Mouse (Mus musculus): Measurements from ENCODE around the gene Sec24c.
"Not testable (repeated sequence)": the region's sequence is repeated elsewhere in the genome, so short reads cannot be mapped to it uniquely, and the experiment has no call there.

Sec24c gene

DNA sequence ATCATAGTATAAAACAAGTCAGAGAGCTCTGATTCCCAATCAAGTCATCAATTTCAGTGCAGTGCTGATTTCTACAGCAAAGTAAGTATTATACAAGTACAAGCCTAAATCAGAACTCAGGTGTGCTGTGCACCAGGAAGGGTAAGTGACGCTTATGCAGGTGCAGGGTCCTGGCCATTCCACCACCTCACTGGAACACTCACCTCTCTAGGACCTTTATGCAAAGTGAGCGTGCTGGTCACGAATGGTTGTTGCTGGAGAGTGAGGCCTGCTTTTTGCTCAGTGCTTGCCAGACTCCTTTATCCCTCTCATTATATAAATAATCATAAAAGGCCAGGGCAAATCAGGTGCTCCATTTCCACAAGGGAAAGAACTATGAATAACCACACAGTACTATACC lies 26.3 kb downstream of the Sec24c start:
- DNase-seq, result no peak

DNA sequence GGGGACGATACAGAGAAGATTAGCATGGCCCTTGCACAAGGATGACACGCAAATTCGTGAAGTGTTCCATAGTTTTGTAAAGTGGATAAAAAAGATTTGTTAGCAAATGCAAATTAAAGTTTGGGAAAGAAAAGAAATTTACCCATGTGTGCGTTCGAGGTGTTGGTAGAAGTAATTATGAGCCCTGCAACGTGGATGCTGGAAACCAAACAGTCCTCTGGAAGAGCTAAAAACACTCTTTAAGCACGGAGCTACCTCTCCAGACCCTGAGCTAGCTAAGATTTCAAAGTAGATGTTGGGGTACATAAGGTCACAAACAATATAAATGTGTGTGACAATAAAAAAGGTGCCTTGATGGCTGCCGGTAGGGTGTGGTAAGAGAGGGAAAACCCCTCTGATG lies 27.4 kb downstream of the Sec24c start:
- DNase-seq, result no peak

DNA sequence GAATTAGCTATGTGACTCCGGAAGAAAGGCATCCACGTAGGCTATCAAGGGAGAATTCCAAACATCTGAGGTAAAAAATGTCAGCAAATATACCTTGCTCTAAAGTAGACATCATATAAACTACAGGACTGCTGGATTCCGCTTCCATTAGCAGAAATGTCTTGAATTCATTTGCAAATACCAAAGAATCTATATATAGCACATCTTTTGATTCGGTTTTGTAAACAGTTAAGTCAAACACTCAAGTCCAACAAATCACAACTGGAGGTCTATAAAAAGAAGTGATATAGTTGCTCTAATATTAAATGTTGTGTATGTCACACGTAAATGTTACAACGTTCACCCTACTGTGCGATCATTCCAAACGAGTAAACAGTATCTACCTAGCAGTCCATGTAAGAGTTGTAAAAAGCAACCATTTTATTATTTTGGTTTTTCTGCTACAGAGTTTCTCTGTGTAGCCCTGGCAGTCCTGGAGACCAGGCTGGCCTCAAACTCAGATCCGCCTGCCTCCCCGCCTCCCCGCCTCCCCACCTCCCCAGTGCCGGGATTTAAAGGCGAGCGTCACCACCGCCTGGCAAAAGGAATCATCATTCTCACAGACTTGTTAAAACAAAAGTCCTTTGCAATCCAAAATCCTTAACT lies 28.1 kb downstream of the Sec24c start:
- no peak for DNase-seq

DNA sequence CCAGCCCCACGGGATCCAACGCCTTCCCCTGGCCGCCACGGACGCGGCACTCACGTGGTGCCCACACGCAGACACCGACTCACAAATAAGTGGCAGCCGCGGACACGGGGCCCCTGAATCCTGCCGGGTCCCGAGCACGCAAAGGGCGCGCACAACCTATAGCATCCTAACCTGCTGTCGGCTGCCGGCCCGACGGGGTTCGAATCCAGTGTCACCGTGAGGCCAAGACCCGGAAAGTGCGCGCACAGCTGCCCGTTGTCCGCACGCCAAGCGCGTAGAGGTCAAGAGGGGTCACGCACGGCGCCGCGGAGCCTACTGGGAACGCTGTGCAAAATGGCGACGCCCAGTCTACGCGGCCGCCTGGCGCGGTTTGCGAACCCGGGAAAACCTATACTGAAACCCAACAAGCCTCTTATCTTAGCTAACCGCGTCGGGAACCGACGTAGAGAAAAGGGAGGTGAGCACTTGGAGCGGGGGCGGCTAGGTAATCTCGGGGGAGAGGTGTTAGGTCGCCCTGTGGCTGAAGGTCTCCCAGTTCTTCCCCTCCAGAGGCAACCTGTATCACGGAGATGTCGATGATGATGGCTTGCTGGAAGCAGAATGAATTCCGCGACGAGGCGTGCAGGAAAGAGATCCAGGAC lies 28.8 kb downstream of the Sec24c start, which contains the start of gene Chchd1:
Chchd1 (plus strand) TSS at position 266 of the 641 bp plus-strand sequence.
- peak; percentile 93 for DNase-seq

DNA sequence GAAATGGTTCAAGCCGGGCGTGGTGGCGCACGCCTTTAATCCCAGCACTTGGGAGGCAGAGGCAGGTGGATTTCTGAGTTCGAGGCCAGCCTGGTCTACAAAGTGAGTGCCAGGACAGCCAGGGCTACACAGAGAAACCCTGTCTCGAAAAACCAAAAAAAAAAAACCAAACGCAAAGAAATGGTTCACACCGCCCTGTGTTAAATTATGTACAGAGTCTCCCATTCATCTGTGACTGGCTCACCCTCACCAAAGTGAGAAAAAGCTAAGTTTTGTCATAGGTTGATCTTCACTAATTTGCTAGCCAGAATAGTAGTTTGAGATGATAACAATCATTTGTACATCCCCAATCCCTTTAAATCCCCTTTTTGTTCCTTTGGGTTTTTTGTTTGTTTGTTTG lies 29.4 kb downstream of the Sec24c start:
- not testable (repeated sequence) for DNase-seq

DNA sequence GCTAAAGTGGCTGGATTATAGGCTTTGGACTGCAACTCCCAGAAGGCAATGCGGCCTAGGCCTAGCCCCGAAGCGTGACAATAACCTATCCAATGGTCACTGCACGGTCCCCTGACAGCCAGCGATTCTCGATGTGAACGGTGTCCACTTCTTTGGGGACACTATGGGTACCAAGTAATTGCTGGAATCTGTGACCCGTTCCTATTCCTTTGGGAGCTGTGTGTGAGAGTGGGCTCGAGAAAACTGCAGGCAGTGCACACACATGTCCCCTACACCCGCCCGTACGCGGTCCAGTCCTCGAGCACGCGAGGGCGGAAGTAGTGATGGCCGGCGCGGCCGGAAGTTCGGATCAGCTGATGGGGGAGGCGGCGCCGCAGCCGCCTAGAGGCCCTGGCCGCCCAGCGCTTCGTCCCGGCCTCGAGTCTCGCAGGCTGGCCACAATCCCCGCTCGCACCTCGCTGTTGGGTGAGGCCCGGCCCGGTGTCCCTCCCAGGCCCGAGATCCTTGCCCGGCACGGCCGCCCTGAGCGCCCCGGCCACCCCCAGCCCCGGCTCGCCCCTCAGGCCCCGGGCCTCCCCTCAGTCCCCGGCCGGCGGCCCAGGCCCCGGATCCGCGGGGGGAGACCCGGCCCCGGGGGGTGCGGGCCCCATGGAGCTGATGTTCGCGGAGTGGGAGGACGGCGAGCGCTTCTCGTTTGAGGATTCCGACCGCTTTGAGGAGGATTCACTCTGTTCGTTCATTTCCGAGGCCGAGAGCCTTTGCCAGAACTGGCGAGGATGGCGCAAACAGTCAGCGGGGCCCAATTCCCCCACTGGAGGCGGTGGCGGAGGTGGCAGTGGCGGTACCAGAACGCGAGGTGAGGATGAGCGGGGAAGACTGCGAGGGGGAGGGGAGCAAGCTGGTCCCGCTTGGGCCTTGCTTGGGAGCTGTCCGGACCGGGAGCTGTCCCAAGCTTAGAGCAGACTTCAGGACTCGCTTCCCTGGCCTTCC lies 33.4 kb downstream of the Sec24c start, which contains the start of gene Zswim8:
Zswim8 (plus strand) TSS at position 352 of the 990 bp plus-strand sequence.
- peak; percentile 87 for DNase-seq

DNA sequence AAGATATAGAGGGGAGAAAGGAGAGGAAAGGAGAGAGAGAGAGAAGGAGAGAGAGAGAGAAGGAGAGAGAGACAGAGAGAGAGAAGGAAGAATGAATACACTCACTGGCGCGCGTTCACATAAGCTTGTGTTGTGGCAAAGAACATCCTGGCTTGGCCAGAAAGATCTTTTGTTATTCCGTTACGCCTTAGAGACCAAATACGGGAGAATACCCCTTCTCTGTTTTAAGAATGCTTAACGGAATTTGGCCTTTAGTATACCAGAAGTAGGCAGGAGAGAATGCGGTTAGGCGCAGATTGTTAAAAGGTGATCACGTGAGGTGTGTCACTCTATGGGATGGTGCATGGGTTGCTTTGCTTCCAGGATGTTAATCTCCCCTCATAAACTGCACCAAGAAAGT lies 34.1 kb downstream of the Sec24c start:
- DNase-seq, result no peak

DNA sequence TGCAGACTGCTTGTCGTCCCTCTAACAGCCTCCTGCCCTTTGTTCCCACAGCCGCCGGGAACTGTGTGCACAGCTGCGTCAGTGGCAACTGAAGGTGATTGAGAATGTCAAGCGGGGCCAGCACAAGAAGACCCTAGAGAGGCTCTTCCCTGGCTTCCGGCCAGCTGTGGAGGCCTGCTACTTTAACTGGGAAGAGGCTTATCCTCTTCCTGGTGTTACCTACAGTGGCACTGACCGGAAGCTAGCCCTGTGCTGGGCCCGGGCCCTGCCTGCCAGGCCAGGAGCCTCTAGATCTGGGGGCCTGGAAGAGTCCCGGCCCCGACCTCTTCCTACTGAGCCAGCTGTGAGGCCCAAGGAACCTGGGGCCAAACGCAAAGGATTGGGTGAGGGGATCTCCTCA lies 39.7 kb downstream of the Sec24c start:
- no peak for DNase-seq

DNA sequence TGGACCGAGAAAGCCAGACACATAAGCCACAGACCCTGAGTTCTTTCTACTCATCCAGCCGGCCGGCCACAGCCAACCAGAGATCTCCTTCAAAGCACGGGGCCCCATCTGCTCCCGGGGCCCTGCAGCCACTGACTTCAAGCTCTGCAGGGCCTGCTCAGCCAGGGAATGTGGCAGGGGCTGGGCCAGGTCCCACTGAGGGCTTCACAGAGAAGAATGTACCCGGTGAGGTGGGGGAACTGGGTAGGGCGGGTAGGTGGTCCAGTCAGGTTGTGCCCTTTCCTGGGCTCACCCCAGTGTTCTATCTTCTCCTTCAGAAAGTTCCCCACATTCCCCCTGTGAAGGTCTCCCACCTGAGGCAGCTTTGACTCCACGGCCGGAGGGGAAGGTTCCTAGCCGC lies 44.3 kb downstream of the Sec24c start:
- DNase-seq, result no peak

DNA sequence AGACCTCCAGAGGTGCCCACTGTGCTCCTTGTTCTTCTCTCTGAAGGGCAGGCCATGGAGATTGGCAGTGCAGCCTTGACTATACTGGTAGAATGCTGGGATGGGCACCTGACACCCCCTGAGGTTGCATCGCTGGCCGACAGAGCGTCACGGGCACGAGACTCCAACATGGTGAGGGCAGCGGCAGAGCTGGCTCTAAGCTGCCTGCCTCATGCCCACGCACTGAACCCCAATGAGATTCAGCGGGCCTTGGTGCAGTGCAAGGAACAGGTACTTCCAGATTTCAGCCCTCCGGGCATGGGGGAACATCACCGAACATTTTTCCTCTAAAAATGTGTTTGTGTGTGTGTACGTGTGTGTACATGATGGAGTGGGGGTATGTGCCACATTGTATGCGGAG lies 45.7 kb downstream of the Sec24c start:
- no peak for DNase-seq

DNA sequence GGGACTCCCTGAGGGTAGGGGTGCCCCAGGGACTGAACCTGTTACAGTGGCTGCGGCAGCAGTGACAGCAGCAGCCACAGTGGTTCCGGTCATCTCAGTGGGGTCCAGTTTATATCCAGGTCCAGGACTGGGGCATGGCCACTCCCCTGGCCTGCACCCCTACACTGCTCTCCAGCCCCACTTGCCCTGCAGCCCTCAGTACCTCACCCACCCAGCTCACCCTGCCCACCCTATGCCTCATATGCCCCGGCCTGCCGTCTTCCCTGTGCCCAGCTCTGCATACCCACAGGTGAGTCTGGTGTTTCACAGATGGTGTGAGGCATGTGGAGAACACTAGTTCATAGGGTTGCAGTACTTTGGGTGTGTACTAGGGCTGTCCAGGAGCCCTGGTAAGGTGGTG lies 47.3 kb downstream of the Sec24c start:
- no peak for DNase-seq

DNA sequence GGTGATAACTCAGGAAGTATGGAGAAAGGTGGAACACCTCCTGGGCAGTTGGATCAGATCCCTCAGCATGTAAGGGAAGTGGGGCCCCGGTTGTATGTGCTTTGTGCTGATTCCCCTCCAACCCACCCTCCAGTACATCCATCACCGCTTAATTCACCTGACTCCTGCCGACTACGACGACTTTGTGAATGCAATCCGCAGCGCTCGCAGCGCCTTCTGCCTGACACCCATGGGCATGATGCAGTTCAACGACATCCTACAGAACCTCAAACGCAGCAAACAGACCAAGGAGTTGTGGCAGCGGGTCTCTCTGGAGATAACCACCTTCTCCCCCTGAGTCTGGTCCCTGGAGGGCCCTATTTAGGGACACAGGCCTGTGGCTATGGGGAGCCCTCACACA lies 48.9 kb downstream of the Sec24c start:
- no peak for DNase-seq

DNA sequence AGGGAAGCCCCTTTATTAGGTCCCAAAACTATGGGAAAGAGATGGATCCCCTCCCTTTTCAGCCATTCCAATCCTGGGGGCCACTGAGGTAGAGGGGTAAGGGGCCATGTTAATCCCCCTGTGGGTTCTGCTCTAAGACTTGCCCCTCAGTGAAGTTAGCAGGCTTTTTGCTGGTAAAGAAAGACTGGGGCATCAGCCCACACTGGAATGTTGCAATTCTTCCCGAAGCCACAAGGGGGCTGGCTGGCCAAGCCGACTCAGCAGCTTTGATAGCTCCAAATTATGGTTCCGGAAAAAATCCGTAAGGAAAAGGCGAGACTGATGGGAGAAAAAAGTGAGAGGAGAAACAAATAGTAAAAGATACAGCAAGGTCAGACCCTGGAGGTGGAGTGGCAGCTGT lies 49.9 kb downstream of the Sec24c start:
- DNase-seq, result peak; percentile 71

DNA sequence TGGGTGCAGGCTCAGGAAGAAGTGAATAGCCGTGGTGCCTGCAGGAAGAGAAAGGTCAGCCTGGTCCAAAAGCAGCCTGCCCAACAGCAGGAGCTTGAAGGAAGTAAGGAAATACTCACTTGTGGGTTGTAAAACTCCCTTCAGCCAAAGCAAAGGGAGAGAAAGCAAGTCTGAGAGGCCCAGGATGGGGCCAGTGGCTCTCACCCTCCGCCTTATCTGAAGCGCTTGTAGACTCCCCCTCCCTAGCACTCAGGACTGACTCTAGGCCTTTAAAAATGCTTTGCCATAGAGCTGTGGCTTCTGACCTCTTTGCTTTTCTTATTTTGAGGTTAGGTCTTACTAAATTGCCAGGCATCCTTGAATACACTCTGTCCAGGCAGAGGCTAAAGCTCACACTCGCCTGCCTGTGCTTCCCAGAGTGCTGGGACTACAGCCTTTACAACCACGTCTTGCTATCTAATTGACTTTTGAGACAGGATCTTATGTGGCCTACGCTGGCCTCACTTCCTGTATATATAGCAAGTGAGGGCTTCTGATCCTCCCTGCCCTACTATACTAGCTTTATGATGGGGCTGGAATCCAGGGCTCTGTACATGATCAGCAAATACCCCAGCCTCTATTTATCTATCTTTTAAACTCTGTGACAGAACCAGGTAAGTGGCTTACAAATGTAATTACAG lies 51.7 kb downstream of the Sec24c start:
- DNase-seq, result no peak

DNA sequence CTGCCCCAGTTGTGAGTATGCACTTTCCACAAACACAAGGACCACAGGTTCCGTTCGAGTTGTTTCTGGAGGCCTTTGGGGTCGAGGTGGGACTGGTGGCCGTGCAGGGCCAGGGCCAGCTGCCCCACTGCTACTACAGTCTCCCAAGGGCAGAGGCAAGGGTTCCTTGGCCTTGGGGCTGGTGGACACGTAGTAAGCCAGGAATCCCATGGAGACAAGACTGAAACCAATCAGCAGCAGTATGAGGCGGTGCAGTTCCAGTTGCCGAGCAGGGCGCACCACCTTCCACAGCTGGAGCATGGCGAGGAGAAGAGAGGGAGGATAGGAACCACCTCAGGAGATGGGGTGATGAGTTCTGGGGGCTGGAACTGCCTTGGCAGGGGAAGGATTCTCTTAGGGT lies 55.8 kb downstream of the Sec24c start:
- DNase-seq, result no peak

DNA sequence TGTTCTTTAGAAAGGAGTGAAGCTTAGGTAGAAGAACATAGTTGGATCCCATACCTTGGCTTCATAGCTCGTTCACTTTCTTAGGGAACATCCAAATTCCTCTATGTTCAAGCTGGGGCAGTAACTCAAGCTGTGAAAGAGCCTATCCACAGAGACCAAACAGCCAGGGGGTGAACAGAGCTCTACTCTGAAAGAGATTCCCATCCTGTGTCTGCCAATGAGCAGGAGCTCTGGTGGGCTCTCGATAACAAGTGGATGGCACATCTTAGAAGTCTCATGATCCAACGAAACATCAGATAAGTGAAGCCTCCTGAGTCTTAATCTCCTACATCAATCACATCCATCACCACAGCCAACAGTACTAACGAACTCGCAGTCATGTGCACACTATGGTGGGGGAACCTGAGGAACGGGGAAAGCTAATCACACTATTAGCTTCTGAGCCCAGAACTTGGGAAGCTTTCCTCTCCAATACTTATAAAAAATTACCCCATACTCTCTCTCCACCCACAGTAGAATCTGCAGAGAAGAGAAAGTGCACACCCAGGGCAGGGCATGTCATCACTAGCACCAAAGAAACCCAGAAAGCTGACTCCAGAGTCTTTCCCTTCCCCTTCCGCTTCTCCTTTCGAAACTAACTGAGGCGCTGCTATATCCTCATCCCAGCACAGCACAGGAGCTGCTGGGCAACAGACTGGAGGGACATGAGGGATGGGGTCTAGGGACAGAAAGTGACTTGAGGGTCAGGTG lies 56.9 kb downstream of the Sec24c start:
- no peak for DNase-seq

DNA sequence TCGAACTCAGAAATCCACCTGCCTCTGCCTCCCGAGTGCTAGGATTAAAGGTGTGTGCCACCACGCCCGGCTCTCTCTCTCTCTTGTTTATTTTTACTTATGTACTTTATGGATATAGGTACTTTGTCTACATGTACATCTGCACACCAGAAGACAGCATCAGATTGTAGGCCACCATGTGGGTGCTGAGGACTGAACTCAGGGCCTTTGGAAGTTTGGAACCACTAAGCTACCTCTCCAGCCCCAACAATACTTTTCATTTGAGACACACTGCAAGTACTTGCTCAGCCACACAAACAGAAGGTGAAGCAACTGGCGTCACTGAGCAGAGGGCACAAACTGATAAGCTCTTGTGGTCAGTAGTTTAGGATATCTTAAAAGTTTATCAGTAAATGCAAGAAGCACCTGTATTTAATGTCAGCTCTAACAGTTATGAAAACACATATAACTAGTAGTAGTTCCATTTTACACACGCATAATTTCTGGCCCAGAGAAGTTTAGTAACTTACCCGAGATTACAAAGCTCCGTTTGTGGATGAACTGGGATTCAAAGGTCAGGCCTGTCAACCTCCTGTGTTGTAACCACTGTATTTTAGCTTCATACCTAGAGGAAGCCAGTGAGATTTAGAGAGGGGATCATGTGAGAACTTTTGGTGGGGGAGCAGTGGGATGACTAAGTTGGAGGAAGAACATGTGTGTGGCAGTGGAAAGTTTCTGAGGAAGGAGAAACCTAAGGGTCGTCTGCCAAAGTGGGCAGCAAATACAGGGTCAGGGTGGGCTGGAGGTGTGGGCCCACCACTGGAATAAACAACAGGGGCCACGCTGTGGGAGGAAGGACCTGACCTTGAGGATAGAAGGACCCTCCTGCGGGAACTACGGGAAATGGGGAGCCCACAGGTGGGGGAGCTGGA lies 59.2 kb downstream of the Sec24c start:
- DNase-seq, result no peak

DNA sequence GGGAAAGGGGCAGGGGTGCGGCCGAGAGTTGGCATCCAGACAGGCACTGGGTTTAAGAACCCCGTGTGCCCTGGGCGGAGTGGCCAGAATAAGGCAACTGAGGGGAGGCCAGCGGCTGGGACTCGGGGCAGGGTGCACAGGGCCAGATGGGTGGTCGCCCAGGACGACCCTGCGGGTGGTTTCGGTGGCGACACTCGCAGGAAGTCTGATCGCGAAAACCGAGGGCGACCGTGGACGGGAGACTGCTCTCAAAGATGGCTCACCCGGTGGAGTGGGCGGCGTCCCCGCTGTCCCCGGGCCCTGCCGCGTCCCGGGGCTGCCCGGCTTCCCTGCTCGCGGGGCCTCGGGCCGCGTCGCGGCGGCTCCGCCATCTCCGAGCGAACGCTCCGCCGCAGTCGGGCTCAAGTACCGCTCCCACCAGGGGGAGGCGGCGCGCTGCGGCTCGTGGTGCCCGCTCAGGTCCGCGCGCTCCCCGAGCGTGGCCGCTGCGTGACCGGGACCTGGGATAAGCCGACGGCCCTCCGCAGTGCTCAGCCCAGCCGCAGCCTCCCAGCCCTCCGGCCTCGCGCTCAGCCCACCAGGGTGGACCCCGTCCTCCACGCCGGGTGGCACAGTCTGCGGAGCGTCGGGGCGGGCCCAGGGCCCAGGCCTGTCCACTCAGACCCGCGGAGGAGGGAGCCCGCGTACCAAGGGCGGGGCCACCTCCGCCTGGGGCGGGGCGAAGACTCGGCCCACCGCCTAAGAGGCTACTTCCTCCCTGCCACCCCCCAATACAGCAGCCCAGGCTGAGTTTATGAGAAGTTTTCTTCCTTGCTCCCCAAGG lies 60.1 kb downstream of the Sec24c start, which contains the start of gene Ndst2:
Ndst2 (minus strand) TSS at position 611 of the 823 bp plus-strand sequence.
- peak; percentile 78 for DNase-seq

DNA sequence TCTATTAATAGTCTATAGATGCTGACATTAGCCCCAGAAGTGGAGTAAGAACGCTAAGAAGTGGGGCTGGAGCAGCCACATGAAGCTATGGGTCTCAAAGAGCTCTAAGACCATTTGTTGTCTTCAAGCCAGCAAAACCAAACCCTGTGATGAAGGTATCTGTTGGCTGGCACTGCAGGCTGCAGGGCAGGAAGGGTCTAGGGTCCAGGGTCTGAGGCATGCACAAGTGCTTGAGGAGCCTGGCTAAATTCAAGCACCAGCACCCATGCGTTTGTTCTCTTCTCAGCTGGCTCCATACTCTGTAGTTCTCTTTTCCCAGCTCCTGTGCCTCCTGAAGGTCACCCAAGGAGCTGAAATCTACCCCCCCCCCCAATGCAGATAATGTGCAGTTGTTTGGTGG lies 60.9 kb downstream of the Sec24c start:
- no peak for DNase-seq

DNA sequence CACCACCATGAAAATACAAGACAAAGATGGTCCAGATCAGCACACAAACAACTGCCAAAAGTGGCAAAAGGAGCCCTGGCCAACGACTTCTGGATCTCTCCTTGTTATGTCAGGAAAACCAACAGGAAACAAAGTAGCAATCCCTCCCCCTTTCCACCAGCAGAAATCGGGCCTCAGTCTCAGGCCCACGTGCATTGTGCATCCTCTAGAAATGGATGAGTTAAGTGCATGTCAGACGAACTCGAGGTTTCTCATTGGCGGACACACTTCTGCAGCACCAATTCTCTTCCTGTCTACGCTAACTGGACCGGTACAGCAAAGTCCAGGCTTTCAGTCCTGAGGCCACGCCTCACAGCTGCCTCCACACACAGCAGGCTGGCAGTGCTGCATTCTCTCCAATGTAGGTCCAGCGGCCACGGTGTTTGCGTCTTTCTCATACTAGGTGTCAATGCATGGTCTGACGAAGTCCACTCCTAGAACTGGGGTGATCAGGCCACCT lies 61.8 kb downstream of the Sec24c start:
- DNase-seq, result no peak
